11 mouse cellular contexts compared by ENCODE assay signal in genomic region chr13:33894207-33894606, GRCm38 (mm10). TPM values are rescaled to one million over a fixed set of nuclear protein-coding genes. Genes with fewer than 3 reads are reported as not detected.
A peak's percentile ranks its signal among the peaks of the same experiment; 100 is the strongest.
DNase-seq lines count a peak whose midpoint lies in the region.
"Had no signal": no experiment of that assay in that cellular context is flagged by ENCODE, and none has a peak within 500 bp of the region (broad histone marks: within the 10 kb centered on the region; RNA-seq: fewer than 3 reads in every experiment).

No protein-coding gene starts in this region.

- intact Hi-C loops in heart, postnatal 14 days (cut with DNase I), result no loop called here
- intact Hi-C loops in heart, postnatal 25 days (cut with DNase I), result loop anchor here (10.0 kb wide), 1 partner anchor 1029 kb away; no protein-coding TSS in a partner anchor

- peak; percentile 20 to 29 for DNase-seq in heart, postnatal 14 days
- no peak for DNase-seq in heart, postnatal 25 days (ENCODE audit: low spot score)
- DNase-seq in thymus, postnatal 0 days (ENCODE audit: low spot score), result peak; percentile 26
- DNase-seq in thymus, adult 18-20 months, result no peak
- DNase-seq in cerebellum, adult 18-20 months, result peak; percentile 30 to 33
- DNase-seq in kidney, postnatal 14 days, result peak; percentile 10
- peak; percentile 63 for DNase-seq in retina, embryonic 14.5 days (ENCODE audit: low spot score)
- no peak for DNase-seq in gastrocnemius, adult 8-10 months (ENCODE audit: low spot score in 2 of 2)

RNA-seq across cellular contexts. Expression of gene Serpinb6c, which starts 11.3 kb away (rescaled TPM):
- total RNA-seq in heart, postnatal 14 days (2021), result under 1 TPM in 1 of 2 experiments, not detected in 1; 0.22 TPM
- total RNA-seq in heart, postnatal 25 days (2021), result not detected
- 1.3 and 1.6 TPM in 2 replicates for polyA plus RNA-seq in thymus, postnatal 0 days (2015; fragmentation: Nextera tagmentation; extraction: Ambion mirVana)
- under 1 TPM in 3 of 4 experiments, not detected in 1; 0.36 to 0.56 (median 0.53) TPM for total RNA-seq in gastrocnemius, adult 8-10 months (2022)
- total RNA-seq: neutrophil, adult 5-6 weeks had no signal

RNA-seq across cellular contexts. Expression of gene Serpinb6e, which starts 51.0 kb away (rescaled TPM):
- not detected for total RNA-seq in heart, postnatal 14 days (2021)
- total RNA-seq in heart, postnatal 25 days (2021), result not detected
- not detected in 2 replicates for polyA plus RNA-seq in thymus, postnatal 0 days (2015; fragmentation: Nextera tagmentation; extraction: Ambion mirVana)
- total RNA-seq in gastrocnemius, adult 8-10 months (2022), result not detected
- total RNA-seq: layer of hippocampus, postnatal 14 days; neutrophil, adult 5-6 weeks had no signal
- polyA plus RNA-seq: embryonic facial prominence, embryonic 12.5 days had no signal

Comparison
In these comparisons a context has a peak if more than half of its experiments do, and no peak if none do; other contexts are left out.
1. DNase-seq: peak in heart, postnatal 14 days (2 of 2), thymus, postnatal 0 days (single experiment), cerebellum, adult 18-20 months (2 of 2), kidney, postnatal 14 days (single experiment) and retina, embryonic 14.5 days (single experiment); none in heart, postnatal 25 days (single experiment), thymus, adult 18-20 months (0 of 2) and gastrocnemius, adult 8-10 months (0 of 2).